Mouse (Mus musculus) kidney, adult 2 months (tissue): Measurements from ENCODE around the gene Dnal4.

Experiments
- CTCF ChIP-seq: fragments of 200-500 bp; conservative IDR thresholded peaks from 2 replicates; pipeline ENCODE4 v1.5.1; 2011; ENCODE audit warnings: low read depth, mild to moderate bottlenecking, control low read depth, low read length, moderate library complexity, mixed read lengths; ENCODE audit not compliant: insufficient read depth, insufficient read length
- POLR2A ChIP-seq: fragments of 200-500 bp; IDR thresholded peaks from one replicate; pipeline ENCODE4 v1.6.1; 2011; ENCODE audit warnings: low read depth, low read length, control low read depth

GRCm38 (mm10) chr15:79745883-79746282, 31.8 kb downstream of the Dnal4 start:
- TF ChIP-seq CTCF = no peak
- TF ChIP-seq POLR2A = no peak
